Mouse (Mus musculus) intestine, embryonic 14.5 days (tissue): ENCODE data around the gene Tacc2. TPM values are rescaled to one million over a fixed set of nuclear protein-coding genes. Genes with fewer than 3 reads are reported as not detected.

Source experiments
- ATAC-seq: fragments of 200-750 bp; cut with Nextera tagmentation; replicated peaks from 2 replicates; pipeline ENCODE4 v1.8.0; 2017; ENCODE audit warnings: low read depth, moderate number of reproducible peaks, moderate TSS enrichment, moderate library complexity; ENCODE audit not compliant: low FRiP score, low TSS enrichment
- DNase-seq: peaks from one replicate; pipeline ENCODE4 v3.0.0-alpha.2; 2018; ENCODE audit warnings: low spot score
- H3K27ac ChIP-seq: fragments of 300-500 bp; sonication (generic); 2 replicates; pipeline ENCODE4 v1.5.1; 2014; ENCODE audit warnings: low read depth, mild to moderate bottlenecking, control low read depth
- H3K27me3 ChIP-seq: fragments of 300-500 bp; sonication (generic); replicated peaks from 2 replicates; pipeline ENCODE4 v1.6.1; 2014; ENCODE audit warnings: low read length, control low read depth; ENCODE audit not compliant: control insufficient read depth, insufficient read depth
- H3K36me3 ChIP-seq: fragments of 300-500 bp; sonication (generic); 2 replicates; pipeline ENCODE4 v1.6.1; 2014; ENCODE audit warnings: low read length, control low read depth; ENCODE audit not compliant: control insufficient read depth, insufficient read depth
- H3K4me1 ChIP-seq: fragments of 300-500 bp; sonication (generic); replicated peaks from 2 replicates; pipeline ENCODE4 v1.6.1; 2014; ENCODE audit warnings: low read length, control low read depth, mixed read lengths; ENCODE audit not compliant: control insufficient read depth, insufficient read depth
- H3K4me2 ChIP-seq: fragments of 300-500 bp; sonication (generic); 2 replicates; pipeline ENCODE4 v1.6.1; 2014; ENCODE audit warnings: low read length
- H3K4me3 ChIP-seq: fragments of 300-500 bp; sonication (generic); 2 replicates; pipeline ENCODE4 v1.5.1; 2014; ENCODE audit warnings: low read depth, low read length, control low read depth, mixed read lengths
- H3K9ac ChIP-seq: fragments of 300-500 bp; sonication (generic); 2 replicates; pipeline ENCODE4 v1.6.1; 2014; ENCODE audit warnings: mild to moderate bottlenecking, low read length
- H3K9me3 ChIP-seq: fragments of 300-500 bp; sonication (generic); 2 replicates; pipeline ENCODE4 v1.6.1; 2016; ENCODE audit warnings: low read length, control low read depth; ENCODE audit not compliant: control insufficient read depth
- WGBS: fragments of 180-500 bp; shearing (Covaris S2); extraction: QIAGEN DNeasy Blood & Tissue Kit; methylation state at CpG from one replicate; pipeline ENCODE4 v1.1.7; 2014; 5-methylcytosine and 5-hydroxymethylcytosine counted together
- polyA plus RNA-seq: library from polyadenylated mRNA; unstranded; fragments of >200 nt; fragmentation: Nextera tagmentation; extraction: Ambion mirVana; gene quantifications from 2 replicates; pipeline ENCODE4 v1.2.1, GENCODE M21; 2014

Gene Tacc2
- polyA plus RNA-seq, 1 experiment from 2014 or later = 33.7 TPM

- Histone ChIP-seq H3K4me1 (peaks cover 8% of the 10 kb centered on the region; the same call in 1 of the 2 replicates), H3K27ac (peak overlapping the region; percentile 100), H3K9me3 (no peaks in the 10 kb centered on the region), H3K4me3 (peak overlapping the region; percentile 90), H3K4me2 (peak overlapping the region; percentile 73), H3K27me3 (no peaks in the 10 kb centered on the region), H3K36me3 (peaks cover 43% of the 10 kb centered on the region), H3K9ac (peak overlapping the region; percentile 98)
- no peak for DNase-seq
- 40% methylated on average over 3 of the region's 3 CpGs for WGBS
- ATAC-seq = no peak
Observed at GRCm38 (mm10) chr7:130545893-130546292, 31.3 kb upstream of the Tacc2 start.

- H3K4me3 ChIP-seq = peak overlapping the region; percentile 90
- DNase-seq (no peak), ATAC-seq (no peak)
- no peaks in the 10 kb centered on the region for H3K9me3 ChIP-seq
- no peaks in the 10 kb centered on the region for H3K27me3 ChIP-seq
- peaks cover 38% of the 10 kb centered on the region for H3K36me3 ChIP-seq
- WGBS = 5% methylated on average over 7 of the region's 7 CpGs
- H3K4me2 ChIP-seq = peak overlapping the region; percentile 73
- peak overlapping the region; percentile 98 for H3K9ac ChIP-seq
- peaks cover 8% of the 10 kb centered on the region; the same call in 1 of the 2 replicates for H3K4me1 ChIP-seq
- H3K27ac ChIP-seq = peak overlapping the region; percentile 100
Observed at GRCm38 (mm10) chr7:130546421-130546790, 30.8 kb upstream of the Tacc2 start.

GRCm38 (mm10) chr7:130546791-130547484, 30.3 kb upstream of the Tacc2 start:
- Histone ChIP-seq H3K36me3 (peaks cover 33% of the 10 kb centered on the region), H3K4me2 (peak overlapping the region; percentile 73), H3K27ac (peak overlapping the region; percentile 100), H3K4me3 (peak overlapping the region; percentile 90), H3K9me3 (no peaks in the 10 kb centered on the region), H3K4me1 (peaks cover 8% of the 10 kb centered on the region; the same call in 1 of the 2 replicates), H3K27me3 (no peaks in the 10 kb centered on the region), H3K9ac (peak overlapping the region; percentile 98)
- DNase-seq = peak; percentile 98
- peak; percentile 96 for ATAC-seq
- under 1% methylated on average over 83 of the region's 84 CpGs for WGBS

DNA sequence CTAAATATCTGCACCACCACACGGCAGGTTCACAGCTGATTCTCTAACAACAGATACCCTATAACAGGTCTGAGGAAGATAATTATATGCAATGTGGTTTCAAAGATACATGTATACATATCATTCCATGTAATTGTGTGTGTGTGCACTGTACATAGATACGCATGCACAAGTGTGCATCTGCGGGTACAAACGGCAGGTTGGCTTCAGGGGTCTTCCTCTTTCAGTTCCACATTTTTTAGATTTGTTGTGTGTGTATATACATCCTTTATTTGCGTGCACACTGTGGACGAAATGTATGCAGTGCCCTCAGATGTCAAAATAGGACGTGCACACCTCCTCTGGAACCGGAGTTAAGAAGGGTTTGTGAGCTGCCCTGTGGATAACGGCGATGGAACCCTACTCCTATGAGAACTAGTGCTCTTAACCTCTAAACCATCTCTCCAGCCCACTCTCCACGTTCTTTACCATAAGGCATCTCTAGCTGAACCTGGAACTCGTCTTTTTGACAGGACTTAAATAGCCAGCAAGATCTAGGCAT, 29.5 kb upstream of the Tacc2 start:
- Histone ChIP-seq H3K36me3 (peaks cover 25% of the 10 kb centered on the region), H3K27me3 (no peaks in the 10 kb centered on the region), H3K9me3 (no peaks in the 10 kb centered on the region), H3K4me2 (peak overlapping the region; percentile 6; the same call in 1 of the 2 replicates), H3K4me1 (peaks cover 8% of the 10 kb centered on the region; the same call in 1 of the 2 replicates), H3K9ac (no peak overlapping the region), H3K27ac (no peak overlapping the region), H3K4me3 (0 out of 2 replicates have a peak overlapping the region, but pooled peaks have one; percentile 90)
- DNase-seq = no peak
- no peak for ATAC-seq
- WGBS = 76% methylated on average over 12 of the region's 12 CpGs

DNA sequence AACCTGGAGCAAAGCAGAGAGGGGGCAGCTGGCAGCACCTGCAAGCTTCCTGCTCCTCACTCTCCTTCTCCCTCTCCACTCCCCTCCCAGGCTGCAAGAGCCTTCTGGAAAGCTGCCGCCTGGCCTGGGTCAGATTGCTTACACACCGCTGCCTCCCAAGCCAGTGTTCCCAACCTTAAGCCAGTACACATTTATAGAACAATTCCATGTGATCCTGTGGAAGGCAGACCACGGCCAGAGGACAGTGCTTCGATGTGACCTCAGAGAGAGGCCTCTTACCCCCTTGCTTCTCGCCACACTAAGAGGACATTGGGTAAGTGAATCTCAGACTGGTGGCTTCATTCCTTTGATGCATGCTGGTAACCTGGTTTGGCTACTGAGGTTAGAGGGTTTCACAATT, 24.5 kb upstream of the Tacc2 start:
- no peaks in the 10 kb centered on the region for H3K27me3 ChIP-seq
- DNase-seq (no peak), ATAC-seq (no peak)
- no peak overlapping the region for H3K4me3 ChIP-seq
- H3K9ac ChIP-seq = no peak overlapping the region
- WGBS = 57% methylated on average over 5 of the region's 5 CpGs
- H3K9me3 ChIP-seq = no peaks in the 10 kb centered on the region
- H3K4me2 ChIP-seq = no peak overlapping the region
- no peaks in the 10 kb centered on the region for H3K36me3 ChIP-seq
- no peaks in the 10 kb centered on the region for H3K4me1 ChIP-seq
- H3K27ac ChIP-seq = no peak overlapping the region

DNA sequence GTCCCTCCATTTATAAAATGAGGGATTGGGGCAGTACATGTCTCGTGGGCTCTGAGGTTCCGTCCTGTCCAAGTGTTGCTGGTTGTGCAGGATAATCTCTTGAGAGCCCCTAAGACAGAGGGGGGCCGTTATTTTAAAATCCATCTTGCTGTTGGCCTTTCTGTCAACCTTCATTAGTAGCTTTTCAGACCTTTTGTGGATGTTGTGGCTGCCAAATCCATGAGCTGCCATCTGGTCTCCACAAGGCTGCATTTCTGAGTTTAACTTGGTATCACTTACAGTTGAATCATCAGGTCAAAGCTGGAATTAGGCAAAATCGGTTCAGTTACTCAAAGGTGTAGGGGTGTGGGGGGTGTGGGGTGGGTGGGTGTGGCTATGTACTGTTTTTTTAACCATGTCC, 23.9 kb upstream of the Tacc2 start:
- DNase-seq = no peak
- Histone ChIP-seq H3K9ac (no peak overlapping the region), H3K27ac (no peak overlapping the region), H3K9me3 (no peaks in the 10 kb centered on the region), H3K4me2 (no peak overlapping the region), H3K36me3 (no peaks in the 10 kb centered on the region), H3K27me3 (no peaks in the 10 kb centered on the region), H3K4me1 (no peaks in the 10 kb centered on the region), H3K4me3 (no peak overlapping the region)
- no peak for ATAC-seq
- 86% methylated on average over 4 of the region's 4 CpGs for WGBS

- H3K9ac ChIP-seq = no peak overlapping the region
- no peaks in the 10 kb centered on the region for H3K4me1 ChIP-seq
- DNase-seq (no peak), ATAC-seq (no peak)
- no peak overlapping the region for H3K4me2 ChIP-seq
- no peak overlapping the region for H3K4me3 ChIP-seq
- H3K36me3 ChIP-seq = no peaks in the 10 kb centered on the region
- H3K27ac ChIP-seq = no peak overlapping the region
- no peaks in the 10 kb centered on the region for H3K9me3 ChIP-seq
- WGBS = 70% methylated on average over 5 of the region's 5 CpGs
- H3K27me3 ChIP-seq = no peaks in the 10 kb centered on the region
Observed at GRCm38 (mm10) chr7:130555597-130555996, 21.6 kb upstream of the Tacc2 start.

GRCm38 (mm10) chr7:130558592-130558991, 18.6 kb upstream of the Tacc2 start:
- H3K4me1 ChIP-seq = no peaks in the 10 kb centered on the region
- 77% methylated on average over 4 of the region's 4 CpGs for WGBS
- H3K27ac ChIP-seq = no peak overlapping the region
- H3K4me2 ChIP-seq = no peak overlapping the region
- no peak overlapping the region for H3K4me3 ChIP-seq
- H3K9me3 ChIP-seq = no peaks in the 10 kb centered on the region
- H3K36me3 ChIP-seq = no peaks in the 10 kb centered on the region
- no peak for DNase-seq
- no peaks in the 10 kb centered on the region for H3K27me3 ChIP-seq
- H3K9ac ChIP-seq = no peak overlapping the region
- ATAC-seq = no peak

GRCm38 (mm10) chr7:130560933-130561332, 16.3 kb upstream of the Tacc2 start:
- WGBS = 71% methylated on average over 1 of the region's 1 CpGs
- no peaks in the 10 kb centered on the region for H3K9me3 ChIP-seq
- no peaks in the 10 kb centered on the region for H3K36me3 ChIP-seq
- H3K4me1 ChIP-seq = no peaks in the 10 kb centered on the region
- no peak overlapping the region for H3K4me3 ChIP-seq
- H3K27me3 ChIP-seq = no peaks in the 10 kb centered on the region
- H3K27ac ChIP-seq = no peak overlapping the region
- H3K4me2 ChIP-seq = no peak overlapping the region
- DNase-seq (no peak), ATAC-seq (no peak)
- no peak overlapping the region for H3K9ac ChIP-seq
